In genomic region chr15:79764539-79765267, GRCm38 (mm10) we compare ENCODE assay signal across 10 mouse cellular contexts. TPM values are rescaled to one million over a fixed set of nuclear protein-coding genes. Genes with fewer than 3 reads are reported as not detected.
DNase-seq lines count a peak whose midpoint lies in the region; ATAC-seq lines count a peak whose summit lies in the region.
"Had no signal": no experiment of that assay in that cellular context is flagged by ENCODE, and none has a peak within 500 bp of the region (broad histone marks: within the 10 kb centered on the region; RNA-seq: fewer than 3 reads in every experiment).

No protein-coding gene starts in this region.

- WGBS in limb, embryonic 11.5 days = 84% methylated on average over 11 of the region's 11 CpGs
- WGBS in limb, embryonic 10.5 days = 76% methylated on average over 11 of the region's 11 CpGs

- H3K4me3 ChIP-seq in limb, embryonic 11.5 days (ENCODE audit: low read depth, low read length) = no peak overlapping the region
- no peak overlapping the region for H3K4me3 ChIP-seq in limb, embryonic 10.5 days
- H3K4me3 ChIP-seq: heart, embryonic 13.5 days; liver, embryonic 12.5 days had no signal

- H3K36me3 ChIP-seq in limb, embryonic 11.5 days (ENCODE audit: control insufficient read depth, insufficient read depth, low read length) = no peaks in the 10 kb centered on the region; the same call in 1 of the 2 replicates
- H3K36me3 ChIP-seq in limb, embryonic 10.5 days = peaks cover 42% of the 10 kb centered on the region

- H3K9me3 ChIP-seq in limb, embryonic 11.5 days (ENCODE audit: control insufficient read depth, low read length) = no peaks in the 10 kb centered on the region
- H3K9me3 ChIP-seq in limb, embryonic 10.5 days (replicated peaks) = no peaks in the 10 kb centered on the region
- H3K9me3 ChIP-seq: heart, embryonic 13.5 days; liver, embryonic 12.5 days had no signal

- H3K27ac ChIP-seq in limb, embryonic 11.5 days (replicated peaks; ENCODE audit: low read depth, low read length) = no peak overlapping the region
- no peak overlapping the region for H3K27ac ChIP-seq in limb, embryonic 10.5 days
- H3K27ac ChIP-seq: heart, embryonic 13.5 days; liver, embryonic 12.5 days had no signal

- H3K27me3 ChIP-seq in limb, embryonic 11.5 days (ENCODE audit: control insufficient read depth, insufficient read depth, low read length) = no peaks in the 10 kb centered on the region
- H3K27me3 ChIP-seq in limb, embryonic 10.5 days (ENCODE audit: low read depth, poor library complexity, severe bottlenecking) = no peaks in the 10 kb centered on the region
- H3K27me3 ChIP-seq: heart, embryonic 13.5 days; liver, embryonic 12.5 days had no signal

- no peak overlapping the region for H3K4me2 ChIP-seq in limb, embryonic 11.5 days (ENCODE audit: low read depth, severe bottlenecking)
- H3K4me2 ChIP-seq: heart, embryonic 13.5 days; liver, embryonic 12.5 days had no signal

- peak; percentile 53 for DNase-seq in cerebellum, adult 11 months
- no peak for DNase-seq in limb, embryonic 11.5 days (ENCODE audit: low spot score)
- DNase-seq in limb, embryonic 10.5 days (ENCODE audit: low spot score) = no peak
- peak; percentile 60 to 65 for DNase-seq in cerebellum, postnatal 36 days
- DNase-seq in right cerebral cortex, postnatal 10 days (ENCODE audit: low spot score in 2 of 2) = peak; percentile 57 to 72
- DNase-seq in urinary bladder, postnatal 25 days (ENCODE audit: low spot score) = no peak
- DNase-seq in gastrocnemius, postnatal 10 days = no peak

- no peaks in the 10 kb centered on the region for H3K4me1 ChIP-seq in limb, embryonic 11.5 days (ENCODE audit: control insufficient read depth, insufficient read depth, low read length)
- no peaks in the 10 kb centered on the region for H3K4me1 ChIP-seq in limb, embryonic 10.5 days

- 0 out of 2 replicates have a peak overlapping the region, but pooled peaks have one; percentile 12 for H3K9ac ChIP-seq in limb, embryonic 11.5 days (ENCODE audit: low read length)
- H3K9ac ChIP-seq: heart, embryonic 13.5 days; liver, embryonic 12.5 days had no signal

- ATAC-seq in cerebellum, adult (ENCODE audit: insufficient number of reproducible peaks, low FRiP score, low TSS enrichment) = no peak
- ATAC-seq in limb, embryonic 11.5 days (ENCODE audit: insufficient number of reproducible peaks, low FRiP score, low TSS enrichment, low read depth) = no peak
- ATAC-seq: liver, embryonic 12.5 days had no signal

RNA-seq across cellular contexts. Expression of gene Dnal4, which starts 12.9 kb away (rescaled TPM):
- polyA plus RNA-seq in limb, embryonic 11.5 days (2014; fragmentation: Nextera tagmentation; extraction: Ambion mirVana) = 62.1 and 62.5 TPM in 2 replicates
- polyA plus RNA-seq in limb, embryonic 10.5 days (2016; fragmentation: Nextera tagmentation; extraction: Ambion mirVana) = 62.2 and 70.4 TPM in 2 replicates
- 10 to 100 TPM; 10.4 to 12.6 TPM for total RNA-seq in gastrocnemius, postnatal 10 days (2021)

RNA-seq across cellular contexts. Expression of gene Sun2, which starts 22.4 kb away (rescaled TPM):
- polyA plus RNA-seq in limb, embryonic 11.5 days (2014; fragmentation: Nextera tagmentation; extraction: Ambion mirVana) = 5.3 and 5.4 TPM in 2 replicates
- 2.8 and 3.8 TPM in 2 replicates for polyA plus RNA-seq in limb, embryonic 10.5 days (2016; fragmentation: Nextera tagmentation; extraction: Ambion mirVana)
- 10 to 100 TPM; 61.3 to 65.9 TPM for total RNA-seq in gastrocnemius, postnatal 10 days (2021)

RNA-seq across cellular contexts. Expression of gene Nptxr, which starts 39.9 kb away (rescaled TPM):
- polyA plus RNA-seq in limb, embryonic 11.5 days (2014; fragmentation: Nextera tagmentation; extraction: Ambion mirVana) = 0.37 and 0.48 TPM in 2 replicates
- polyA plus RNA-seq in limb, embryonic 10.5 days (2016; fragmentation: Nextera tagmentation; extraction: Ambion mirVana) = 0.55 and 0.65 TPM in 2 replicates
- 1 to 10 TPM; 4.2 to 5.1 TPM for total RNA-seq in gastrocnemius, postnatal 10 days (2021)

Comparison
In these comparisons a context has a peak if more than half of its experiments do, and no peak if none do; other contexts are left out.
1. DNase-seq: peak in cerebellum, adult 11 months (single experiment), cerebellum, postnatal 36 days (2 of 2) and right cerebral cortex, postnatal 10 days (2 of 2); none in limb, embryonic 11.5 days (single experiment), limb, embryonic 10.5 days (single experiment), urinary bladder, postnatal 25 days (single experiment) and gastrocnemius, postnatal 10 days (single experiment).